Mouse (Mus musculus) MN1 (cell line): ENCODE data around the gene Nt5c1a.

Source experiments
- DNase-seq: peaks from one replicate; pipeline ENCODE4 v3.0.0-alpha.2; 2016; ENCODE audit warnings: low spot score

The Nt5c1a gene

DNA sequence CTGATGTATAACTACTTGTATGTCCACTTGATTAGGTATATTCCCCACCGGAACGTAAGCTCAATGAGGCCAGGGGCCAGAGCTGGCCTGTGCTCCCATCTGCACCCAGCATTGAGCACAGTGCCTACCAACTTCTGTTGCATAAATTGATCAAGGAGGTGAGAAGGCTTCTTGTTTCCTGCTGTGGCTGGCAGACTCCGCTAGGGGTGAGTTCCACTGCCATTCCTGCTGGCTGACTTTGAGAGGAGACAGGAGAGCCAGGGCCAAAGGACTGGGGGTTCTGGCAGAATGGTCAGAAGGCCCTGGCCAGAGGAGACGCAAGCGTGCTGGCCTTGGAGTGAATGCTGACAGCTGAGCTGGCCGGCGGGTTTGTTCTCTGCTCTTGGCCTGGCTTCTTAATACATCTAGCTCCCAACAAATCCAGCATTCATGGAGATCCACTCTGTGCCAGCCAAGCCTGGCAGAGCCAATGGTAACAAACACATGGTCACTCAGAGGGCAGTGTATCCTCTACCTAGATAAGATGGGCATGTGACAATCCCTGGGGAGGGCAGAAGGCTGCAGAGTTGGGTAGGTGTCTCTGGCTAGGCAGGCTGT lies 47.8 kb downstream of the Nt5c1a start:
- no peak for DNase-seq

DNA sequence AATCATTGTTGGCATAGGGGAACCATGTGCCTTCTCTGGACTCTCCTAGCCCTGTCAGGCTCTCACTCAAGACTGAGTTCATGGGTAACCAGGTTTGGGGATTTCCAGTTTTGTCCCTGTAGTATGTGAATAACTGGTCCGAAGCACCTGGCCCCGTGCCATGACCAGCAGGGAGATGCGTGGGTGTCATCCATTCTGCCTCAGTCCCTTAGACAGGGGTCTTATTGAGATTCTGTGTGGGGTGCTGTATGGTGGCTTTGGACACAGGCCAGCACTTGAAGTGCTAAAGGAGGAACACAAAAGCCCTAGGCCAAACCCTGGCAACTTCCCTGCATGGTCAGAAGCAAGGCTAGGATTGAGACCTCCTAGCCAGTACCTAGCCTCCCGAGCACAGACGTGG lies 50.9 kb downstream of the Nt5c1a start:
- DNase-seq: no peak

DNA sequence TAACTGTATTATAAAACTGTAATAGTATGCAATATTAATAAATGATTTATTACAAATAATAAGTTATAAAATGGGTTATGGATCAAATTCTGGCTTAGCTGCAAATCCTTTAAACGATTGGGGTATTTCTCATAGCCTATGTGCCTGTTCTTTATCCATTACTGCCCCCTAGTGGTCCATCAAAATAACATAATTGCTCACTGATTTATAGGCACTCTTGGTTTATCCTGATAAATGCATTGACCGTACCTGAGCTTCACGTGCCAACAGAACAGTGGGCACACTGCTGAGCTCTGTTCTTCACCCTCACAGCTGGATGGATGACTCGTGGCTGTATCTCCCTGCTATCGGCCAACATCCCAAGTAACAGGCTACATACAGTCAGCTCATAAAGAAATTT lies 53.3 kb downstream of the Nt5c1a start:
- DNase-seq: peak; percentile 56

DNA sequence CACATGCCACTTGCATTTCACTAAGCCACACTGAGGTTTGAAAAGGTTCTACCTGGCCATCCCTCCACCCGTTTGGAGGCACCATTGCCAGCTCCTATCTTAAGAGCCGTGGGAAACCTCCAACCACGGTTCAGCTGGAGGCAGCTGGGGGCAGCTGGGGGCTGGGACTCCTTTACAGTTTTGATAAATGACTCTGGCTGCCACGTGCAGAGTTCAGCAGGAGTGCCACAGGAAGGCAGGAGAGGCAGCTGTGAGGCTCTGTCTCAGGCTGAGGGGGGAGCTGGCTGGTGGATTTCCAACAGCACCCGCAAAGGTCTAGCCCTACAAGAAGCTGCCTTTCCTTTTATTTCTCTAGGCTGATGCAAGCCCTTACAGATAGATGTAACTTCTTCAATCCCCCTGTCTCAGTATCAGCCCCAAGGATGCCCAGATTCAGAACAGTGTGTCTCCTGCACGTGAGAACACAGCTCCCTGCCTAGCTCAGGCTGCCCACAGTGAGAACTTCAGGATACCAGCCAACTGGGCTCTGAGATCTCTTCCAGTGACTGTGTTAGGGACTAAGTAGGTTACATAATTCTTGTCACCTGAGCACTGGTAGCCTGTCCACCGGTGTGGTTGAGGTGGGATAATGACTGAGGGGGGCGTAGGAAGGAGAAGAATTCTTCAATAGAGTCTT lies 58.9 kb downstream of the Nt5c1a start:
- no peak for DNase-seq

DNA sequence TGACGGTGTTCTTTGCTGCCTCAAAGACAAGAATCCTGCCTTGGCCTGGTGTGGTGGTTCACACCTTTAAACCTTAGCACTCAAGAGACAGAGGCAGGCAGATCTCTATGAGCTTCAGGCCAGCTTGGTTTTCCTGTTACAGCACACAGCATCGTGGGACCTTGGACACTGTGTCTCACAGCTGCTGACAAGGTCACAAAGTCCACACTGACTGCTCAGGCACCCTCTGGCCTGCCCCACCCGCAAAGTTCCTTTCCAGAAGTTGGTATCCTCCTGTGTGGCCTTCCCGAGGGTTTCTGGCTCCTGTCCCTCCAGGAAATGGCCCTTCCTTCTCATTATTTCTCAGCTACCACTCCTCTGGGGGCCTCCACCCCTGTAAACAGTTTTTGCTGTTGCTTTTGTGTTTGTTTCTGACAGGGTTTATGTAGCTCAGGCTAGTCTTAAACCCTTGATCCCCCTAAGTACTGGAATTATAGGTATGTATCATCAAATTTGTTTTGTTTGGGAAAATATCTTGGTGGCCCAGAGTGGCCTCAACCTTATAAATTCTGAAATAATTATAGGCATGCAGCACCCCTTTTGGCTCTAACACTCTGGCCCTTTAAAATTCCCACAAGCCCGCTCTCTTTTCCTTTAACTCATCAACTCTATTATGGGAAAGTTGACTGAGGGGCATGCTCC lies 60.6 kb downstream of the Nt5c1a start, which contains the start of gene Pabpc4:
Gene Pabpc4, plus strand, starts transcription at position 631 of the 681 bp plus-strand sequence.
- no peak for DNase-seq
